Mouse (Mus musculus): ENCODE measurements around the gene Nav3.

DNA sequence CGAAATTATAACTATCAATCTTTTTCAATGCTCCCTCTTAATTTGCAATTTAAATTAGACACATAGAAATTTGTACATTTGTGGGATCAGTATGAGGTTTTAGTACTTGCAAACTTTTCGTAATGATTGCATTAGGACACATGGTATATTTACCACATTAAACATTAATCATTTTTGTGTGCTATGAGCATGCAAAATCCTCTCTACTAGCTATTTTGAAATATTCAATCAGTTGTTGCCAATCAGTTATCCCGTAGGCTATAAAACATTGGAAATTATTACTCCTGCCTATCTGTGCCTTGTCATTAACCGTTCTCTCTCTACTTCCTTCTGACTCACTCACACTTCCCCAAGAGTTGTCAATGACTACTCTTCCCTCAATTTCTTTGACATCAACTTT lies 579.9 kb downstream of the Nav3 start:
- TF ChIP-seq POLR2A (IDR thresholded peaks at IDR 0.05; ENCODE audit: borderline replicate concordance, low read depth, low read length) (no peak), CTCF (IDR thresholded peaks at IDR 0.05; ENCODE audit: low read depth, low read length) (no peak)
